Mouse (Mus musculus) macrophage (primary cell): ENCODE measurements around the gene Sema4f. TPM values are rescaled to one million over a fixed set of nuclear protein-coding genes. Genes with fewer than 3 reads are reported as not detected.
A peak's percentile ranks its signal among the peaks of the same experiment; 100 is the strongest.

ENCODE experiments used
- H3K27ac ChIP-seq: fragments of 350-480 bp; formaldehyde crosslinking; 2 replicates; pipeline ENCODE4 v1.9.0; 2021
- H3K36me3 ChIP-seq: fragments of 350-480 bp; formaldehyde crosslinking; 2 replicates; pipeline ENCODE4 v1.9.0; 2021; ENCODE audit errors: inconsistent target
- H3K4me3 ChIP-seq: fragments of 350-480 bp; formaldehyde crosslinking; 2 replicates; pipeline ENCODE4 v1.9.0; 2021; ENCODE audit errors: inconsistent target
- H3K79me2 ChIP-seq: fragments of 350-480 bp; formaldehyde crosslinking; 2 replicates; pipeline ENCODE4 v1.9.0; 2021; ENCODE audit errors: inconsistent target
- WGBS: methylation state at CpG from one replicate; pipeline ENCODE4 v1.1.7; 2026; ENCODE audit warnings: inconsistent platforms; ENCODE audit not compliant: missing documents; 5-methylcytosine and 5-hydroxymethylcytosine counted together
- polyA plus RNA-seq: library from polyadenylated mRNA; stranded (reverse); fragments of 250-400 nt; gene quantifications from 3 replicates; pipeline ENCODE4 v1.2.4, GENCODE M21; 2018; ENCODE audit warnings: inconsistent platforms

Sema4f gene
- polyA plus RNA-seq, 1 experiment from 2014 or later, result not detected

GRCm38 (mm10) chr6:82868476-82868875 is 71.1 kb downstream of the Sema4f start:
- 86% methylated on average over 5 of the region's 5 CpGs for WGBS
- Histone ChIP-seq H3K27ac (no peak overlapping the region), H3K4me3 (no peak overlapping the region)

GRCm38 (mm10) chr6:82863380-82863874 is 76.1 kb downstream of the Sema4f start:
- no peaks in the 10 kb centered on the region for H3K79me2 ChIP-seq
- 15% methylated on average over 8 of the region's 8 CpGs for WGBS
- peak overlapping the region; percentile 82 for H3K27ac ChIP-seq
- no peaks in the 10 kb centered on the region for H3K36me3 ChIP-seq
- no peak overlapping the region for H3K4me3 ChIP-seq

More at GRCm38 (mm10) chr6:82868476-82868875, 71.1 kb downstream of the Sema4f start:
- no peaks in the 10 kb centered on the region for H3K79me2 ChIP-seq
- H3K36me3 ChIP-seq, result no peaks in the 10 kb centered on the region

- peak overlapping the region; percentile 82 for H3K27ac ChIP-seq
- 91% methylated on average over 6 of the region's 7 CpGs for WGBS
- no peaks in the 10 kb centered on the region for H3K79me2 ChIP-seq
- H3K4me3 ChIP-seq, result no peak overlapping the region
- no peaks in the 10 kb centered on the region for H3K36me3 ChIP-seq
Measured at GRCm38 (mm10) chr6:82862475-82862874, 77.1 kb downstream of the Sema4f start.

- Histone ChIP-seq H3K4me3 (no peak overlapping the region), H3K36me3 (no peaks in the 10 kb centered on the region), H3K27ac (peak overlapping the region; percentile 82; the same call in 1 of the 2 replicates), H3K79me2 (no peaks in the 10 kb centered on the region)
- WGBS, result 83% methylated on average over 3 of the region's 3 CpGs
Measured at GRCm38 (mm10) chr6:82862042-82862441, 77.5 kb downstream of the Sema4f start.

Other genes starting within 250 kb of the Sema4f start
- 16.2 to 67.4 TPM (median 29.8 TPM) in 3 replicates for gene Pole4, start 234.4 kb downstream of the Sema4f start, polyA plus RNA-seq
- 23.2 to 59.3 TPM (median 33.1 TPM) in 3 replicates for gene Hk2, start 165.3 kb downstream of the Sema4f start, polyA plus RNA-seq
- 1.2 to 2.1 TPM (median 1.8 TPM) in 3 replicates for gene M1ap, start 7.1 kb upstream of the Sema4f start, polyA plus RNA-seq
- 30.0 to 70.8 TPM (median 64.9 TPM) in 3 replicates for gene Dok1, start 93.7 kb upstream of the Sema4f start, polyA plus RNA-seq
- 6.0 to 8.2 TPM (median 7.6 TPM) in 3 replicates for gene Loxl3, start 94.4 kb upstream of the Sema4f start, polyA plus RNA-seq
- 192 to 272 TPM (median 246 TPM) in 3 replicates for gene Aup1, start 114.8 kb upstream of the Sema4f start, polyA plus RNA-seq
- 33.7 to 84.6 TPM (median 58.6 TPM) in 3 replicates for gene Htra2, start 115.5 kb upstream of the Sema4f start, polyA plus RNA-seq
- 0.23 to 0.54 TPM (median 0.51 TPM) in 3 replicates for gene Dqx1, start 118.1 kb upstream of the Sema4f start, polyA plus RNA-seq
- gene Tlx2, start 130.5 kb upstream of the Sema4f start, polyA plus RNA-seq, result not detected in 3 replicates
- 9.8 to 13.6 TPM (median 11.0 TPM) in 3 replicates for gene Pcgf1, start 138.1 kb upstream of the Sema4f start, polyA plus RNA-seq
- gene Lbx2, start 146.6 kb upstream of the Sema4f start, polyA plus RNA-seq, result 0.40 to 1.3 TPM (median 0.66 TPM) in 3 replicates
- gene Ccdc142, start 161.8 kb upstream of the Sema4f start, polyA plus RNA-seq, result 0.99 to 3.0 TPM (median 1.5 TPM) in 3 replicates
- 1.6 to 3.7 TPM (median 2.8 TPM) in 3 replicates for gene Gm42688, start 161.8 kb upstream of the Sema4f start, polyA plus RNA-seq
- gene Mrpl53, start 169.3 kb upstream of the Sema4f start, polyA plus RNA-seq, result 18.3 to 47.9 TPM (median 27.0 TPM) in 3 replicates
- 8.4 to 31.8 TPM (median 16.2 TPM) in 3 replicates for gene Mogs, start 175.7 kb upstream of the Sema4f start, polyA plus RNA-seq
- 13.1 to 20.6 TPM (median 14.1 TPM) in 3 replicates for gene Wbp1, start 181.8 kb upstream of the Sema4f start, polyA plus RNA-seq
- 16.6 to 24.5 TPM (median 22.9 TPM) in 3 replicates for gene Ino80b, start 185.7 kb upstream of the Sema4f start, polyA plus RNA-seq
- 1.3 to 2.1 TPM (median 1.4 TPM) in 3 replicates for gene Rtkn, start 195.7 kb upstream of the Sema4f start, polyA plus RNA-seq
- 0.30 to 1.1 TPM (median 0.42 TPM) in 3 replicates for gene Wdr54, start 216.6 kb upstream of the Sema4f start, polyA plus RNA-seq
- gene 1700003E16Rik, start 216.6 kb upstream of the Sema4f start, polyA plus RNA-seq, result 0.19 TPM in 1 of 3 replicates, not detected in the others
- gene Dctn1, start 226.2 kb upstream of the Sema4f start, polyA plus RNA-seq, result 61.5 to 68.3 TPM (median 66.2 TPM) in 3 replicates